Mouse (Mus musculus) intestine, postnatal 0 days (tissue): ENCODE results near the gene Gm4131. TPM values are rescaled to one million over a fixed set of nuclear protein-coding genes. Genes with fewer than 3 reads are reported as not detected.
A peak's percentile ranks its signal among the peaks of the same experiment; 100 is the strongest.

ENCODE experiments used
- ATAC-seq: fragments of 200-750 bp; cut with Nextera tagmentation; 2 replicates; pipeline ENCODE4 v1.8.0; 2017; ENCODE audit warnings: mild to moderate bottlenecking, moderate TSS enrichment, moderate library complexity
- H3K27ac ChIP-seq: fragments of 300-500 bp; sonication (generic); 2 replicates; pipeline ENCODE4 v1.5.1; 2014; ENCODE audit warnings: mild to moderate bottlenecking, low read depth, low read length, moderate library complexity
- H3K27me3 ChIP-seq: fragments of 300-500 bp; sonication (generic); replicated peaks from 2 replicates; pipeline ENCODE4 v1.6.1; 2014; ENCODE audit warnings: low read length, mixed read lengths; ENCODE audit not compliant: control insufficient read depth, insufficient read depth
- H3K36me3 ChIP-seq: fragments of 300-500 bp; sonication (generic); 2 replicates; pipeline ENCODE4 v1.6.1; 2014; ENCODE audit warnings: mild to moderate bottlenecking, moderate library complexity; ENCODE audit not compliant: control insufficient read depth, insufficient read depth
- H3K4me1 ChIP-seq: fragments of 300-500 bp; sonication (generic); replicated peaks from 2 replicates; pipeline ENCODE4 v1.6.1; 2014; ENCODE audit warnings: antibody characterized with exemption, low read length, mixed read lengths; ENCODE audit not compliant: control insufficient read depth, insufficient read depth
- H3K4me2 ChIP-seq: fragments of 300-500 bp; sonication (generic); replicated peaks from 2 replicates; pipeline ENCODE4 v1.6.1; 2014; ENCODE audit warnings: low read depth, mild to moderate bottlenecking, moderate library complexity
- H3K4me3 ChIP-seq: fragments of 300-500 bp; sonication (generic); 2 replicates; pipeline ENCODE4 v1.5.1; 2014; ENCODE audit warnings: low read depth, low read length
- H3K9ac ChIP-seq: fragments of 300-500 bp; sonication (generic); 2 replicates; pipeline ENCODE4 v1.6.1; 2014; ENCODE audit warnings: mild to moderate bottlenecking, low read depth, low read length
- H3K9me3 ChIP-seq: fragments of 300-500 bp; sonication (generic); 2 replicates; pipeline ENCODE4 v1.6.1; 2016; ENCODE audit warnings: mixed run types; ENCODE audit not compliant: control insufficient read depth
- CTCF ChIP-seq: sonication (generic); IDR thresholded peaks from 2 replicates; pipeline ENCODE4 v1.5.1; 2016; ENCODE audit warnings: low read depth, mild to moderate bottlenecking, control low read depth, antibody characterized with exemption, moderate library complexity
- WGBS: fragments of 180-500 bp; shearing (Covaris S2); extraction: QIAGEN DNeasy Blood & Tissue Kit; methylation state at CpG from one replicate; pipeline ENCODE4 v1.1.7; 2014; 5-methylcytosine and 5-hydroxymethylcytosine counted together
- polyA plus RNA-seq: library from polyadenylated mRNA; unstranded; fragments of >200 nt; fragmentation: Nextera tagmentation; extraction: Ambion mirVana; gene quantifications from 2 replicates; pipeline ENCODE4 v1.2.1, GENCODE M21; 2015

The Gm4131 gene
- polyA plus RNA-seq, 1 experiment from 2014 or later = 0.77 TPM

DNA sequence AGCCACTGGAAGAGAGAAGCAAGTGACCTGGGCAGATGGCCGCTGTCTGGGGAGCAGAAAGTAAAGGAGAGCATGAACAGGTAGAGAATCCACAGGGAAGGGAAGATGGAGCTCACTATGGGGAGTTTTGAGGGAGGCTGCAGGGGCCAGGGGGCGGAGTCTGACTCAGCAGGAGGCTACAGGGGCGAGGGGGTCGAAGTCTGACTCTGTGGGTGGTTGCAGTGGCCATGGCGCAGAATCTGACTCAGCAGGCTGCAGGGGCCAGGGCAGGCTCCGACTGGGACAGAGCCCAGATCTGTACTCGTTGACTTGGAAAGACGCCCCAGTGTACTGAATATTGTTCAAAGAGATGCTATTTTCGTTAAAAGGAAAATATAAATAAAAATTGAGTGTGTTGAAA is 101.8 kb downstream of the Gm4131 start:
- WGBS = 21% methylated on average over 9 of the region's 9 CpGs
- Histone ChIP-seq H3K4me1 (no peaks in the 10 kb centered on the region; the same call in 1 of the 2 replicates), H3K9ac (no peak overlapping the region), H3K4me2 (peak overlapping the region; percentile 40), H3K36me3 (no peaks in the 10 kb centered on the region), H3K4me3 (no peak overlapping the region), H3K9me3 (no peaks in the 10 kb centered on the region), H3K27me3 (no peaks in the 10 kb centered on the region), H3K27ac (no peak overlapping the region)
- no peak for TF ChIP-seq CTCF
- ATAC-seq = peak; percentile 35

DNA sequence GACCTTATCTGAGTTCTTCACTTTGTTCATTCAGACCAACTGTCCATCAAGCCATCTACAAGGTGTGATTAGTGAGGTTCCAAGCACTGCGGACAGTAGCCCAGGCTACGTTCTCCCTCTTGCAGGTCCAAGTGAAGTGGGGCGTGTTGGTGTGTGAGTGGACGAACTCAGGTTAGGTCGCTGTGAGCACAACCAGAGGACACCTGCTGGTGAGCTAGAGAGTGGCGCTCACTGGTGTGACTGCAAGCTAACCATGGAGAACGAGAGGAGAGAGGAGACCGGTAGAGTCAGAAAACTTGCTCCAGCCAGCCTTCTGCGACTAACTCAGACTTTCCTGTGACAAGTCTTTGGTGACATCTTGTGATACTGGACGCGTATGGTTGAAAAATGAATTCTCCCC is 107.2 kb downstream of the Gm4131 start:
- 66% methylated on average over 11 of the region's 11 CpGs for WGBS
- no peak overlapping the region for H3K4me3 ChIP-seq
- H3K36me3 ChIP-seq = no peaks in the 10 kb centered on the region
- H3K27ac ChIP-seq = no peak overlapping the region
- H3K4me2 ChIP-seq = no peak overlapping the region
- H3K9ac ChIP-seq = no peak overlapping the region
- no peaks in the 10 kb centered on the region for H3K27me3 ChIP-seq
- no peaks in the 10 kb centered on the region for H3K4me1 ChIP-seq
- TF ChIP-seq CTCF = peak; percentile 61
- no peak for ATAC-seq
- H3K9me3 ChIP-seq = no peaks in the 10 kb centered on the region

DNA sequence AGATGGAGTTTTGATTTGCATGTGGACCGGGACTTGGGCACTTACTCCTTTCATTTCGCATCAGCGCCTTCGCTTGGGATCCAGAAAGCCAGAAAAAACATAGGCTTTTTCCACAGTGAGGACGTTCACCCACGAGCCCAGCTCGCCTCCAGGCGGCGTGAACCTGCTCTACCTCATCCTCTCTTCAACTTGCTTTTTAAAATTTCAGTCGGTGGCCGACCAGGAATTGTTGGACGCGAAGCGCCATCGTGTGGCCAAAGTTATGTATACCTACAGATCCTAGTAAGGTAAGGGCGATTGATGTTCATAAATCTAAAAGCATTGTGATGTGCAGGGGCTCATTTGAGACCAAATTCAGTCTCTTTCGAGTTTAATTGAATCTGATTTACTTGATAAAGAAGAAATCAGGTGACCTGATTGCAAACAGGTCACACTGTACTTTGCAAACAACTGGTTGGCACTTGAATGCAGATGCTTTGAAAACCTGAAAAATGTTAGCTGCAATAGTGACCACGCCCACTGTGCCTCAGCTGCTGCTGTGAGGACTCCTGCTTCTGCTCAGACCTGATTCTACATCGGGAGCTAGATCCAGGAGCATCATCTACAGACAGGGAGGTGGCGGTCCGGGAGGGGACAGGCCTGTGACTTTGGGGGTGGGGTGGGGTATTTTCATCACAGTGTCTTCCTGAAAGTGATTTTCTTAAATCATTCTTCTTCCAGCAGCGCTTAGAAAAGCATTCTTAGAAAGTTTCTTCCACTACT is 109.1 kb downstream of the Gm4131 start:
- H3K27ac ChIP-seq = no peak overlapping the region
- H3K9ac ChIP-seq = no peak overlapping the region
- H3K36me3 ChIP-seq = no peaks in the 10 kb centered on the region
- 18% methylated on average over 22 of the region's 22 CpGs for WGBS
- H3K4me1 ChIP-seq = no peaks in the 10 kb centered on the region
- H3K9me3 ChIP-seq = no peaks in the 10 kb centered on the region
- peak overlapping the region; percentile 50 for H3K4me2 ChIP-seq
- H3K4me3 ChIP-seq = no peak overlapping the region; the same call in 1 of the 2 replicates
- no peak for ATAC-seq
- no peaks in the 10 kb centered on the region for H3K27me3 ChIP-seq
- peak; percentile 90 for TF ChIP-seq CTCF

DNA sequence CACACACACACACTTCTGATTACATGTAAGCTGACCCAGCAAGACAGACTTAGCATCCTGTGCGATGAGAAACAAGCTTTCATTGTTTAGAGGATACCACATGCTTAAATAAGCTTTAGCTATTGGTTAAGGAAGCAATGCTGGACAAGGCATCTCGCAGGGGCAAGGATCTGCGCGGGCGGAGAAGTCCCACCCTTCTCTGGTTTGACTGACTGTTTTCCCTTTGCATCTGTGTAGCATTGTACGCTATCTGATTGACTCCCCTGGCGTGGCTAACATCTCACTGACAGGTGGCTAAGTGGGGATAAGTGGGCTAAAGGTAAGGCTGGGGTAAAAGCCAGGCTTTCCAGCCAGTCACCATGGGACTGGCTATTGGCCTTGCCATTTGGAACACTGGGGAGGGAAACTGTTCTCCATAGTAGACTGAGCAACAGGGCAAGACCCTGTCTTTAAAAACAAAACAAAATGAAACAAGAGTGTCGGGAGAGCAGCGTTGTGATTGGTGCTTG is 110.4 kb downstream of the Gm4131 start, which contains the start of gene Gucy1b2:
Gene Gucy1b2, minus strand, starts transcription at position 51 of the 509 bp plus-strand sequence.
- no peak within 1 kb of the TSS for H3K27ac ChIP-seq
- H3K4me3 ChIP-seq = no peak within 1 kb of the TSS
- WGBS = 56% methylated on average over 9 of the region's 9 CpGs
- H3K4me1 ChIP-seq = no peaks in the 10 kb centered on the region
- ATAC-seq = no peak
- peak within 1 kb of the TSS; percentile 50 for H3K4me2 ChIP-seq
- no peak within 1 kb of the TSS for H3K9ac ChIP-seq
- H3K36me3 ChIP-seq = no peaks in the 10 kb centered on the region
- H3K27me3 ChIP-seq = no peaks in the 10 kb centered on the region
- TF ChIP-seq CTCF = no peak
- H3K9me3 ChIP-seq = no peaks in the 10 kb centered on the region

DNA sequence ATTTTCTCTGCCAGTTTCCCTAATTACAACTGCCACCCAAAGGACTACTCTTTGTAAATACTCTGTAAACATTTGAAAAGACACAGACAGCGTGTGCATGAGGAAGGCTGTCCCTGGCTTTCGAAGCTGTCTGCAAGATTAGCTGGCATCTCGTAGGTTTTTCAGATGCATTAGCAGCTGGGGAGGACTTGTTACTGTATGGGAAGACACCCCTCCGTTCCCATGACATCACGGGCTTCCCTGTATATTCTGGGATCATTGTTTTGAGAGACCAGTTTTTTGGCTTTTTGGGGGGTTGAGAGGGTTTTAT is 111.2 kb downstream of the Gm4131 start:
- no peak overlapping the region for H3K4me2 ChIP-seq
- 56% methylated on average over 5 of the region's 5 CpGs for WGBS
- H3K9ac ChIP-seq = no peak overlapping the region
- no peaks in the 10 kb centered on the region for H3K36me3 ChIP-seq
- H3K4me3 ChIP-seq = no peak overlapping the region
- no peak for ATAC-seq
- TF ChIP-seq CTCF = no peak
- no peaks in the 10 kb centered on the region for H3K4me1 ChIP-seq
- no peaks in the 10 kb centered on the region for H3K9me3 ChIP-seq
- no peak overlapping the region for H3K27ac ChIP-seq
- H3K27me3 ChIP-seq = no peaks in the 10 kb centered on the region

DNA sequence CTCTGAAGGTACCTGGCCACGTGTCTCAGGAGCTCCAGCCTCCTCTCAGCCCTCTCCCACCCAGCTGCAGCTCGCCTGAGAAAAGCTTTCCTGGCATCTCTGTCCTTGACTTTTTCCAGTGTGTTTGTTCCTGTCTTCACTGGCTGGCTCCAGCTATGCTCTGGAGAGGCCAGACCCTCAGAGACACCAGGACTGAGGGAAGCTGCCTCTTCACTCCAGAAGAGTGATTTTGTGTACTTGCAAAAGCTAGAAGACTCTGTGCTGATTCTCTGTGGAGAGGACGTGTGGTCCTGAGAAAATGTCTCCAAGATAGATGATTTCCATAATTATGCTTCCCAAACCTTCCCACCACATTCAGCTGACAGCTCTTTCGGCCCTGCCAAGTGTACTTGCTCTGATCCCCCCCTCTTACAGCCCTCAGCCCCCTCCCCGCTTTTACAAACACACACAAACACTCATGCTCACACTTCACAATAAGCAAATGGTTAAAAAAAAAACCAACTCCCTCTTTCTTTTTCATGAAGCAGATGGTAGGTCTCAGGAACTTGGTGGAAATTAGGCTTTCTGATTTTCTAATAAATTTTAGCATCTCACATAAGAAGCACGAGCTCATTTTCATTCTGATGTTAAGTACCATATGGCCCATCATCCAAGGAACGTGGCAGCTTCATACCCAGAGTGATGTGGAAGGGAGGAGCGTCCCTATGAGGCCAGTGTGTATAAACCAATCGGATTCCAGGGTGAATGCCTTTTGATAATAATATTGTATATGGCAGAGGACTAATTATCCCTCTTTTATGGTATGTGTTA is 111.8 kb downstream of the Gm4131 start:
- Histone ChIP-seq H3K9ac (no peak overlapping the region), H3K36me3 (no peaks in the 10 kb centered on the region), H3K4me2 (no peak overlapping the region), H3K9me3 (no peaks in the 10 kb centered on the region), H3K4me1 (no peaks in the 10 kb centered on the region), H3K27me3 (no peaks in the 10 kb centered on the region), H3K27ac (no peak overlapping the region), H3K4me3 (no peak overlapping the region)
- TF ChIP-seq CTCF = no peak
- no peak for ATAC-seq
- WGBS = 50% methylated on average over 9 of the region's 9 CpGs
